Mouse (Mus musculus) kidney, adult 18-20 months (tissue): ENCODE data around the gene Ccdc153.

ENCODE experiments used
- DNase-seq: peaks from one replicate; pipeline ENCODE4 v3.0.0; 2021

The Ccdc153 gene

DNA sequence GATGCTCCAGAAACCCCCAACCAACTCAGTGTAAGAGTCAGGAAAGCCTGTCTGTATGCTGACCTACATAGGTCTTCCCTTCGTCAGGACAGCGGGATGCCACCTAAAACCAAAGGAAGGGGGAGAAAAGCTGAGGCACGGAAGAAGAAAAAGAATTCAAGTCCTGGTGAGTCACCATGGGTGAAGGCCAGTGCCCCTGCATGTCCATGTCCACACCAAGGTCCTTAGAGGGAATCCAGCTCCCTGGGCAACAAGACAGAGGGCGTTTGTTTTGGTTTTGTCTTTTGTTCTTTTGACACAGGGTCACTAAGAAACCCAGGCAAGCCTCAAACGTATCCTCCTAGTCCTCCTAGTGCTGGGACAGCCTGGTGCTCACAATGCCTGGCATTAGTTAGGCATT is 435 bp downstream of the Ccdc153 start:
- no peak for DNase-seq

DNA sequence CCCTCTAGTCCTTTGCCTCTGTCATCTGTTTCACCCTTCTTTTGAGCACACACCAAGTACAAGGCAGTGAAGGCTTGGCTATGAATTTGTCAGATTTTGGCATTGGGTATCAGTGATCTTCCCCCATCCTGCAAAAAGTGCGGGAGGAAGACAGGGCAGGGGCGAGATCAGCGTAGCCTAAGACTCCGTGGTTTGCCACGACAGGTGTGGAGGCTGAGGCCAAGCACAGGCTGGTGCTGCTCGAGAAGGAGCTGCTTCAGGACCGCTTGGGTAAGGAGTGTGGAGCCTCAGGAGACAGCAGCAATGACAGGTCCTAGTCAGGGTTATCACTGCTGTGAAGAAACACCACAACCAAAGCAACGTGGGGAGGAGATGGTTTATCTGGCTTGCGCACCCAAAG is 942 bp downstream of the Ccdc153 start:
- DNase-seq, result no peak

DNA sequence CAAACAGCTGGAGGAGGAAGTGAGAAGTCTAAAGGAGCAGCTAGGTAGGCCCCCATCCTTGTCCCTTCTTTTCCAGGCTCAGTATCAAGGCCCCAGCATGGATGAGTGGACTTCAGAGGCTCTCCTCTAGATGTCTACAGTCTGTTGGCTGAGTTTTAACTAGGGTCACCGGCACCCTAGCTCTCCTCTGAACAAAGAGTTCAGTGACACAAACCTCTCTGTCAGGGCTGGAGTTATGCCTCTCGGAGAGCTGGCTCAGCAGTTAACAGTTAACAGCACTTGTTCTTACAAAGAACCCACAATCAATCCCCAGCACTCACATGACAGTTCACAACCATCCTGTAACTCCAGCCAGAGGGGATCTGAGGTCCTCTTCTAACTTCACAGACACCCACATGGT is 3.1 kb downstream of the Ccdc153 start:
- DNase-seq, result peak; percentile 36

DNA sequence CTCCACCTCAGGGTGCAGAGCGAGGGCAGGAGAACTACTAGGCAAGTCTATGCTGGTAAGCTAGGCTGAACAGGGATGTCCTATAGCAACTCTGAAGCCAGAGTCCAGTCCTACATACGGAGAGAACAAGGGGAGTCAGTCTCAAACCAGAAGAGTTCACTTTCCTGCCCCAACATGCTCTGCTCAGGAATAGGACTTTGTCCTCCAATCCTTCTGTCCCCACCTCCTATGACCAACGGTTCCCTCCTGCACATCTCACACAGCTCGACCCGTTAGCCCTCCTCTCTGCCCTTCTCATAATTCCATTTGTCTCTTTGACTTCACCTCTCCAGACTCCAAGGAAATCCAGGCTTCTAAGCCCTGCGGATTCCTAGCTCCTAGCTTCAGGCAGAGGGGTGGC is 7.4 kb downstream of the Ccdc153 start:
- DNase-seq, result no peak

DNA sequence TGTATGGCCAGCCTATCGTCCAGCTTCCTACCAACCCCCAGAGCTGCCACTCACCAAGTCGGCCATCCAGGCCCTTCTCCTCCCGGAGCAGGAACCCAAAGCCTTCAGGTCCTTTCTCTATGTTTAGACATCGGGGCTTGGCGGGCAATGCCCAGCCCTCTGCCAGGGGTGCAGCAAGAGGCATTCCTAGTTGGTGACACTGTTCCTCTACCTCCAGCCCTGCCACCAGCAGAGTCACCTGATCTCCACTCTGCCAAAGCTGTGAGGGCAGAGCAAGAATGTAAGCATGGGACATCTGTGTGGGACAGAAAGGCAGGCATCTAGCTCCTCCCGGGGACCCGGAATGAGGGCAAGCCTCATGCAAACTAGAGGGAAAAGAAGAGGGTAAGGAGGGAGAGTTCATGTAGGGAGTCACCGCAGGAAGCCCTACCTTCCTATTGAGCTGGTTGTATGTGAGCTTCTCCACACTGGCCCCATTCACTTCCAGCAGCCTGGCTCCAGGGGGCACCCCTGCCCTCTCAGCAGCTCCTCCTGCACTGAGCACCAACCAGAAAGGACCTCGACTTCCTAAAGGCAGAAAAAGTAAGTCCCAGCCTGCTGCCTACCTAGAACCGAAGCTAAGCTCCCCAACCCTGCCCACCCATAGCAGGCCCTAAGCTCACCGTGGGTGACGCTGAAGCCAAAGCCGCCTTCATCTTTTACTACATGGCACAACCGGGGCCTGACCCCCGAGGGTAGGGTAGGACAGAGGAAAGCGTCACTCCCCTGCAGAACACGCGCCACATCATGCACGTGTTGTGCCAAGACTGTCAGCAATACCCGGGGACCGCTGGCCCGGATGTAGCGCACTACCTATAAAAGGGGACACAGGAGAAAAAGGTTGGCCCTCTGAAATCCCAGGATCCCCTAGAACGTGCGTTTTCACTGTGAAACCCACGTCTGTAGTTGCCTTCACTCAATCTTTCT is 9.0 kb downstream of the Ccdc153 start:
- DNase-seq, result peak; percentile 77

DNA sequence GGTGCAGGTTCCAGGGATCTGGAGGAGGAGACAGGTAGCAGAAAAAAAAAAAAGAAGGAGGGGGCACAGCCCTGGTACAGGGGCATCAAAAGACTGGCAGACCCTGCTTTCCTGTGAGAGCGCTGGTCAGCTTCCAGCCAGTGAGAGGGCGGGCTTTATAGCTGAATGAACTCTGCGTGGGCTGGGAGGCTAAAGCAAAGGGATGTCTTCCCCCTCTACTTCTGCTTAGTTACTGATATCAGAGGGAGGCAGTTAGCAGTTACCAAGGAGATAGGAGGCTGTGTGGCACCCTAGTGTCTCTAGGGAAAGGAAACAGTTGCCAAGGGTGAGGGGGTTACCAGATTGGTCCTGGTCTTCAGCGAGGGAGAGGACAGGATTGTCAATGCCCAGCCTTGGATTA is 10.0 kb downstream of the Ccdc153 start:
- no peak for DNase-seq

DNA sequence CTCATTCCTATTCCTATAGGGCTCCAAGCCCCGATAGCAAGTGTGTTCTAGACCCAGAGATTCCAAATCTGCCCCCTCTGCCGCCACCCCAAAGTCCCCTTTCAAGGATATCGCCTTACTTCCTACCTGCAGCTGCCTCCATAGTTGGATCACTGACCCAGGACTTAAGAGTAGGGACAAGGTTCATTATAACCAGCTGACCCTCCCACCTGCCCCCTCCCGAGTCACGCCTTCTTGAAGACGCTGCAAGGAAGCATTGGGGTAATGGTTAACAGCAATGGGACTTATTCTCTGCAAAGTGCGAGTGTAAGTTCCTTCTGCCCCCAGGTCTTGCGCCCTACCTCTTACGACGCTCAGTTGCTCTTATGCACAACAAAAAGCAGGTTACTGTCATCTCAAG is 10.8 kb downstream of the Ccdc153 start, which contains the start of gene Pdzd3:
Gene Pdzd3 (minus strand): TSS at position 158 of the 400 bp plus-strand sequence.
- peak; percentile 75 for DNase-seq

DNA sequence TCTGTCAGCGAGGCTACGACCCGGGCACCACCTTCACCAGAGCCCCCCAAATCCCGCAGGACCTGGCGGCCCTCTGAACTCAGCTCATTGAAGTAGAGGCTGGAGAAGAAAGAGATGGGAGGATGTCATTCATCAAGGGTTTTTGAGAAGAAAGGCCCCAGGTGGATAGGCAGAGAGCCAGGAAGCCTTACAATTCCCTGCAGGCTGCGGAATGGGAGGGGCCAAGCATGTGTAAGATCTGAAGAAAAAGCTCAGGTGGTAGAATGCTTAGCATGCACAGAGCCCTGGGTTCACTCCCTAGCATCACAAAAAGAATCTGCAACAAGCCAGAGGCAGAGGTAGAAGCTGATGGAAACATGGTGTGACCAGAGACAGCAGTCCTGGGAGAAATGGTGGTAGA is 13.0 kb downstream of the Ccdc153 start:
- DNase-seq, result no peak

DNA sequence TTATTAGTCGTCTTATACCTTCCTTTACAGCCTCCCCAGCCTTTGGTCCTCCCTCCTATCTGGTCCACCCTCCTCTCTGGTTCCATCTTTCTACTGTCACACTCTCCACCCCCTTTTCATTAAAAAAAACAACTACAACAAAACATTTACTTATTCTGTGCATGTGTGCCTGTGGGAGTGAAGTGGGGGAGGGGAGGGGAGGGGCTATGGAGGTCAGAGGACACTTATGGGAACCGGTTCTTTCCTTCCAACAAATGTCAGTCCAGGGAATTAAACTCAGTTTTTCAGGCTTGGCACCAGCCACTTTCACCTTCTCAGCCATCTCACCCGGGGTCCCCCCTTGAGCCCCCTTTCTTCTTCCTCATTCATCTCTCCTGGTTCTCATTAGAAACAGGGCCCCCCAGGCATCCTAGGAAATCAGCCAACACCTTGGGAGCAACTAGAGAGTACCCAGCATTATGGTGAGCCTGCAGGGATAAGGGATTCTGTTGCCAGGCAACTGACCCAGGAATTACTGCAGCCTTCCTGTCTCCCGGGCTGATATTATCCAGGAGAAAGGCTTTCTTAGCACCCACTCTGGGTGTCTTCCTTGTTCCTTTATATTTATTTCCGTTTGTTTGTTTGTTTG is 14.1 kb downstream of the Ccdc153 start:
- no peak for DNase-seq

DNA sequence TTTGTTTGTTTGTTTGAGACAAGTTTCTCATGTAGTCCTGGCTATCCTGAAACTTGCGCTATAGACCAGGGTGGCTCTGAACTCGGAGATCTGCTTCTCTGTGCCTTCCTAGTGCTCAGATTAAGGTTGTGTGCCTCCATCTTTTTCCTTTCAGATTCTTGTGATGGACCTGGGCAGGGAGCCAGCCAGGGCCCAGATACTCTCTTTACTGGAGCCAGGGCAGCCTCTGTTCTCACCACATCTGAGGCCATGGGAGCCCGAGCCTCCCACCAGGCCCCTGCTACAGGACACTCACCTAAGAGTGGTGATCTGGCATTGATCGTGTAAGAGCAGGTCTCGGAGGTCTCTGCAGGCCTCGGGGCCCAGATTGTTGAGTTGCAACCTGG is 14.7 kb downstream of the Ccdc153 start:
- DNase-seq, result no peak

DNA sequence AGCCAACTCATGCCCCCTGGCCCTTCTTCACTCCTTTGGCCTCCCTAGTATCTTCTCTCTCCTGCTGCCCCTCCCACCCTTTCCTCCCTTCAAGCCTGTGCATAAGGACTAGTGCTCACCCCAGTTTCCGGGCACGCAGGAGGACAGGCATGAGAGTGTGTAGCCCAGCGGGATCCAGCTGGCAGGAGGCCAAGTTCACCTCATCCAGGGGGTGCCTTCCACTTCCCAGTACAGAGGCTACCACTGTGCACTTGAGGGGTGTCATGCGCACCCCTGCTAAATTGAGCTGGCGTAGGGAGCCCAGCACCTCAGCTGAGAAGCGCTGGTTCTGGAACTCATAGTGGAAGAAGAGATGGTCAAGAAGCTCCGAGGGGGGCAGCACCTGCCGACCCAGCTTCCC is 15.7 kb downstream of the Ccdc153 start:
- DNase-seq, result no peak

DNA sequence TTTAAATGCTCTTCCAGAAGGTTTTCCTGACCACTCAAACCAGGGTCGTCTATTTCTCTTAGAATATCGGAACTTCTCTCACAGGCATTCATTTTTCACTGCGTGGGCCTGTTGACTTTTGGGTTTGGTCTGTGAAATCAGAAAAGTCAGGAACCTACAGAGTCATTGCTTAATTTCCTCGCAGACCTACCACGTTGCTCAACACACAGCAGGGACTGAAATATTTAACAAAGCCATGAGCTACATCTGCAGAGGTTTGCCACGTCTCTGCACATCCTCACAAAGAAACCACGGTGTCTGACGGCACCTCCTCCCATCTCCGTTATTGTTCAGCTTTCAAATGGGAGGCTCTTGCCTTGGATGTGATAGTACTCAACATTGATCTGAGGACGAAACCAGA is 18.5 kb downstream of the Ccdc153 start:
- no peak for DNase-seq

DNA sequence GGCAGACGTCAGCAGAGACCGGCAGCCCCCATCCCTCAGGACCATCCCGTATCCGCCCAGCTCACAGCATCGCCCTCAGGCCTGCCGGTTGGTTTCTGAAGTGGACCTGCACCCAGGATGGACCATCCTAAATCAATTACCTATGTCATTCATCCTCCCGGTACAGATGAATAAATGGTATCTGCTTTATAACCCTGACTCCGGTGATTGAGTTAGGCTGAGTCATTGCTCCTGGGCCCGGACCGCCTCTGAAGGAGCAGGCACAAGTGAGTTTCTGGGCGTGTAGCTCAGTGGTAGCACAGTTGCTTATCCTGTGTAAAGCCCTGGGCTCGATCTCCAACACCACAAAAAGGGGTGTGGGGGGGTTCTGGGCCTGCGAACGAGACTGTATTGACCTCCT is 20.9 kb downstream of the Ccdc153 start:
- DNase-seq, result no peak

DNA sequence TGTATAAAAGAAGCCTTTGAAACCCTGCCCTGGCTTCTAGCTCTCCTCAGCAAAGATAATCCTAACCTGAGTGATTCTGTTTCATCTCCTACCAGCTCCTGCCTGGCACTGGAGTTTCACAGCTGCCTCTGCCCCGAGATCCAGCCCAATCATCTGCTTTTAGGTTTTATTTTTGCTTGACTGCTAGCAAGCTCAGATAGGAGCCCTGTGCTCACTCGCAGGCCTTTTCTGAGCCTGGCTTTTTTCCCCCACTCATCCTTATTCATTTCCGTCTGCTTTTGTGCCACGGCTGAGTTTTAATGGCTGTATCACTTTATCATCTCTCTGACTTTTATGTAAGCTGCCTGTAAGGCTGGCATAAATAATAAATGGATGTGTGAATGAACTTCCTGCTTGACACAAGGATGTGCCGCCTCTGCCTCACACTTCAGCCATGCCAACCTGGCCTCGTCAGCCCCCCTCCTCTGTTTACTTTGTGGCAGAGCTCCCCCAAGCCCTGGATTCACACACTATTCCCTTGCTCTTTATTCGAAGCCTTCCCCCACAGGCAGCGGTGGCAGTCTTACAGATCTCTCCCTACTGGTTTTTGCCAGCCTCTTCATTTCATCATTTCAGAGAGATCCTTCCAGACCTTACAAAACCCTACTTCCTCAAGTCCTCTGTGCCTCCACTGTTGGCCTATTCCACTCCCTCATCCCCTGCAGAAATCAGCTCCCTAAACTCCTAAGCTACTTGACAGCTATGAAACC is 26.2 kb downstream of the Ccdc153 start:
- no peak for DNase-seq

DNA sequence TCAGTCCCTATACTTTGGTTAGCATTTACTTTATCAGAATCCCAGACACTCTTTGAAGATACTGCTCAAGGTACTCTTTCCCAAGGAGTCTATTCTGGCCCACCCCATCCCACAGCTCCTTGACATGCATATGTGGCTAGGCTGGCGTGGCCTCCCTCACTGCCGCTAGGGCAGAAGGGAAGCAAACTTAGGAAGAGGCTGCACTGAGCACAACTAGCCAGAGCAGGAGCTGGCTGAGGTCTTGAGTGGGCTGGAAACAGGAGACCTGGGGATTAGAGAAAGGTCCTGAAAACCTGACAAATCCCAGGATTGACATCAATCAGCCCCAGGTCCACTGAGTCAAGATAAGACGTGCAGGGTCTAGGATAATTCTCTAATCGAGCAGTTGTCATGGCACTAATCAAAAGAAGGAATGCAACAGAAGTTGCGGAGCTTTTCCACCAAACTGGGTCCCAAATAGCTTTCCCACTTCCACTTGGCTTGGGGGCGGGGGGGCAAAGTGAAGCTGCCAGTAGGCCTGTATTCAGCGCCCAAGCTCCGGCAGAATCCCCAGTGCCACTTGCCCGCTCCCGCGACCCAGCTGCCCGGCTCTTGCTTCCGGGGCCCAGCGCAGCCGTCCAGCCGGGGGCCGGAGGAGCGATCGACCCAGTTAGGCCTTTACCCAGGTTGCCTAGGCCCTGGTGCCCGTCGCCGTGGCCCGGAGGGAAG is 27.0 kb downstream of the Ccdc153 start:
- peak; percentile 40 for DNase-seq

DNA sequence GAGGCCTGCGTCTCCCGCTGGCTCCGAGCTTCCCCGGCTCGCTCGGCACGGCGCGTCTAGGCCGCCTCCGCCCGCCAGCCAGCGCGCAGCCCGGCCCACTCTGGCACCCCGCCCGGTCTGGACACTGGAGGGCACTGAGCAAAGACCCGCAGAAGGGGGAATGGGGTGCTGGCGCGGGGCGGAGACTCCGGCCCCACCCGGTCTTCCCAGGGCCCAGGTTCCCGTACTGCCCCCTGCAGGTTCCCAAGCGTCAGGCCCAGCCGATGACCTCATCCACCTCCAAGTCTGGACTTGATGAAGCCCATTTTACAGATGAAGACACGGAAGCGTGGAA is 27.5 kb downstream of the Ccdc153 start:
- peak; percentile 93 for DNase-seq

DNA sequence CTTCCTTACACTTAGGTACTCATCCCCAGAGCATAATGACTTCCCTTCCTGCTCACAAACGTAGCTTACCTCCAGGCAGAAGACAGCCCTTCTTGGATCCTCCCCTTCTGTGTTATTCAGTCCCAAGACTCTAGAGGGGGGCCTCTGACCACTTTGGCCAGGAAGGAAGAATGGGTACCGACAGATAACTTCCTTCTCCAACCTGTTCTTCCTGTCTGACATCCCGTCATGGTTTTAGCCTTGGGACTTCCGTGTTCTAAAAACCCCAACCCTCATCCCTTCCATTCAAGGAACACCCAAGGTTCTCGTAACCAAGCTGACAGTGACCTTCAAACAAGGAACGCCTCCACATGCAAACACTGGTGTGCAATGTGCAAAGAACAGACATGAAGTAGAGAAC is 28.0 kb downstream of the Ccdc153 start, which contains the start of gene Nlrx1:
Gene Nlrx1 (minus strand): TSS at position 168 of the 400 bp plus-strand sequence.
- no peak for DNase-seq

DNA sequence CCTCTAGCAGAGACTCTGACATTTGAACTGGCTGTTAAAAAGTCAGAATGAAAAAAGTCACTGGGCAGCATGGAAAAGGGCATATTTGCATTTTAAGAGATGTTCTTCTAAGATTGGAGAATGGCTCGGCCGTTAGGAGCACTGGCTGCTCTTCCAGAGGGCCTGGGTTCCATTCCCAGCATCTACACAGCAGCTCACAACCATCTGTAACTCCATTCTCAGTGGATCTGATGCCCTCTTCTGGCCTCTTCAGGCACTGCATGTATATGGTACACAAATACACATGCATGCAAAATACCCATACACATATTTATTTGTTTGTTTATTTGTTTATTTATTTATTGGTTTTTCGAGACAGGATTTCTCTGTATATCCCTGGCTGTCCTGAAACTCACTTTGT is 28.6 kb downstream of the Ccdc153 start:
- peak; percentile 62 for DNase-seq

DNA sequence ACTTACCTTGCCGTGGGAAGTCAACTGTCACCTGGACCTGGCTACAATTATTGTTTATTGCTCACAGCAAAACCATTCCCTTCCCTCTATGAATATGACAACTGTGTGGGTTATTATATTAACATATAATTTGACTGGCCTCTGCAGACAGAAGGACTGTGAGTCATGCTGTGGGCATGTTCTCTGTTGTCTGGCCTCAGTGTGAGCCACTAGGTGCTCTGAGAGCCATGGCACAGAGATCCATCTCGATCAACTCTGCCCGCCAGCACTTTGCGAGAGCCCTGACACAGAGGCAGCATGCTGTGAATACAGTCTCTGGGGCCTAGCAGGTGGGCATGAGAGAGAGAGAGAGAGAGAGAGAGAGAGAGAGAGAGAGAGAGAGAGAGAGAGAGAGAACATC is 29.5 kb downstream of the Ccdc153 start:
- DNase-seq, result no peak

DNA sequence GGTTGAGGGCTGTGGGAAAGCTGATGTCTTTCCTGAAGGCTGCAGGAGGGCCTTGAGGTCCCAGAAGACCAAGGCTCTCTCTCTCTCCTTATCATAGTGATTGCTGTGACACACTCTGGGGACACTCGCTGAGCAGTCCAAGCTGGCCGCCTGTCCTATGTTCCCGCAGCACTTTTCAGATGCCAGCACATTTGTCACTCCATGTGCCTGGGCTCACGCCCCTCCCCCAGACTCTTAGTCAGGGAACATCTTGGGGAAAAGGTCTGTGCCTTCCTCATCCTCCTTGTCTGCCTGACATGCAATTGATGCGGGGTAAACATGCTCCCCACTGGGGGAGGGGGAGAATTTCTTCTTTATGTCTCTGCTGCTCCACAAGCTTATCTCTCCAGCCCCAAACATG is 42.7 kb downstream of the Ccdc153 start:
- DNase-seq, result no peak

DNA sequence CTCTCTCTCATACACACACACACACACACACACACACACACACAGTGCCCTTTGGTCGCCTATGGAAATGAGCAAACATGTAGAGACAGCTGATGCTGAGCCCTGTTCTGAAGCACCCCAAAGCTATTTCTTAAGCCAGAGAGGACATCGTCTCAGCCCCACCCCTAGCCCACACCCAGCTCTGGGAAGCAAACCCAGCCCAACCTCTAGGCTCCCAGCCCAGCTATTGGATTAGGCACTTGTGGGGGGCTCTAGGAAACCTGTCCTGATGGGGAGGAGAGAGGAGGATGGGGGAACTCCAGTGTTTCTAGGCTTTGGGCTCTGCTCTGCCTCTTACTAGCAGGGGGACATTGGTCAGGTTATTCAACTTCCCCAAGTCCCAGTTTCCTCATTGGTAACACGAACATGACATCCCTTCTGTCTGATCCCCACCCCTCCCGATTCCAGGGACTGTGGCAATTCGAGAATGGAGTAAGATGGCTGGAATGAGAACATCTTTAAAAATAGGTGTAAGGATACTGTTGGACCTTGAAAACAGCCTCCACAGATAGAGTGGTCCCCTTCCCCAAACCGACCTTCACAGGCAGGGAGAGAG is 45.9 kb downstream of the Ccdc153 start:
- DNase-seq, result no peak

DNA sequence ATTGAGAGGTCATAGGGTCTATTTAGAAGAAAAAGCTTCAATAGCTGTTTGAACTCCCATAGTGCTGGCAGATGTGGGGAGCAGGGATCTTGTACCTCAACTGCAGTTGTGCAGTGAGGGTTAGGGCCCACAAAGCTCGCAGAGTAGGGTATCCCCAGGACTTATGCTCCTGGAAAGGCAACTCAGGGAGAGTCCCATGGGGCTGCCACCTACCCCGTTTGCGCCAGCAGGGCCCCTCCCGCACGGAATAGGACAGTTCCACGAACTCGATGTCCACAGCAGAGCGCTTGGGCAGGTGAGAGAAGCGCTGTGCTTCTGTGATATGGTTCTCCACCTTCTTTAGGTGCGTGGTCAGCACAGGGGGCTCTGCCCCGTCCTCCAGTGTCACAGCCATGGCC is 46.5 kb downstream of the Ccdc153 start:
- no peak for DNase-seq
